Mouse (Mus musculus): Measurements from ENCODE around the gene Guca2a. TPM values are rescaled to one million over a fixed set of nuclear protein-coding genes. Genes with fewer than 3 reads are reported as not detected.

Guca2a gene
- not detected in 2 replicates for polyA plus RNA-seq (2015; fragmentation: Nextera tagmentation; extraction: Ambion mirVana)

DNA sequence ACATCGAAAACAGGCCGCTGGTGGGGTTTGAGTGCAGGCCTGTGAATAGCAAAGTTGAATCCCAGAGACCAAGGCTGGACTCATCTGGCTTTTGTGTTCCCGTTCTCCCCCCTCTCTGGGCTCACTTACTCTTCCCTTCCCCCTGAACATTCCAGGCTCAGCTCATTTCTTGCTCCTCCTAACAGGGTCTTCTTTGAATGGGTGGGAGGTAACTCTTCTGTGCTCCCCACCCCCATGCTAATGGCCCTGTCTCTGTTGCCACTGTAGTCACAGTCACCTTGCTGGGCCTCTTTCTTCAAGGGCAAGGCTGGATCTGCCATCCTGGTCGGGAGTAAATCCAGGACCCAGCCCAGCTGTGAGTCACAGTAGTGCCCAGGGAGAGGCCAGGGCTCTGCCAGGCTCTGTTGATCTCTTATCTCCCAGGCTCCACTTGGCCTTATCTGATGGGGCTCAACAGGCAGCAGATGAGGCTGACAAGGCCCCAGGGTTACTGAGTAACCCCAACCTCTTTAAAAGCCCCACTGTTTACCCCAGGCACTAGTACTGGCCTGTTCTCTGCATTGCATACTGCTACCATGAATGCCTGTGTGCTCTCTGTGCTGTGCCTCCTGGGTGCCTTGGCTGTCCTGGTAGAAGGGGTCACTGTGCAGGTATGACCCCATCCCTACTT is at the start of gene Guca2a:
Guca2a (plus strand) TSS at position 529 of the 670 bp plus-strand sequence.
- H3K27ac ChIP-seq: peak within 1 kb of the TSS; percentile 14; the same call in 1 of the 2 replicates
- H3K36me3 ChIP-seq: no peaks in the 10 kb centered on the region
- ATAC-seq (replicated peaks; ENCODE audit: insufficient number of reproducible peaks, insufficient read depth, low FRiP score, low read depth): no peak
- H3K4me3 ChIP-seq: no peak within 1 kb of the TSS
- no peak within 1 kb of the TSS for H3K4me2 ChIP-seq
- H3K9me3 ChIP-seq (replicated peaks): no peaks in the 10 kb centered on the region
- H3K27me3 ChIP-seq: no peaks in the 10 kb centered on the region
- H3K9ac ChIP-seq: no peak within 1 kb of the TSS
- 54% methylated on average over 4 of the region's 4 CpGs for WGBS
- H3K4me1 ChIP-seq (replicated peaks): peaks cover 47% of the 10 kb centered on the region

DNA sequence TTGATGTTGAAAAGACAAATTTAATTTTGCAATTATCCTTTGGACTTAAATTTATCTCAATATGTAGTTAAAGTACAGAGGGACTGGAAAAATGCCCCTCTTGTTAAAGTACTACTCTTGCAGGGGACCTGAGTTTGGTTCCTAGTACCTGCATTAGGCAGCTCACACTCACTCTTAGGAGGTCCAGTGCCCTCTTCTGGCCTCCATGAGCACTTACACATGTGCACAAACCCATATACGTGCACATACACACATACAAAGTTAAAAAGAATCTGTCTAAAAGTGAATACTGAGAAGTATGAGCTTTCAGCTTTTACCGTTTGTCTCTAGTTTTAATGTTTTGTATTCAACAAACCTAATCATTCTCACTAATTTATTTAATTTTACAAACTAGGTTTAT is 49.5 kb upstream of the Guca2a start:
- Histone ChIP-seq H3K9ac (no peak overlapping the region), H3K9me3 (replicated peaks) (no peaks in the 10 kb centered on the region), H3K4me1 (replicated peaks) (peaks cover 11% of the 10 kb centered on the region), H3K36me3 (peaks cover 10% of the 10 kb centered on the region), H3K27ac (no peak overlapping the region), H3K27me3 (no peaks in the 10 kb centered on the region), H3K4me2 (no peak overlapping the region), H3K4me3 (no peak overlapping the region)
- 97% methylated on average over 2 of the region's 2 CpGs for WGBS
- no peak for ATAC-seq (replicated peaks; ENCODE audit: insufficient number of reproducible peaks, insufficient read depth, low FRiP score, low read depth)

DNA sequence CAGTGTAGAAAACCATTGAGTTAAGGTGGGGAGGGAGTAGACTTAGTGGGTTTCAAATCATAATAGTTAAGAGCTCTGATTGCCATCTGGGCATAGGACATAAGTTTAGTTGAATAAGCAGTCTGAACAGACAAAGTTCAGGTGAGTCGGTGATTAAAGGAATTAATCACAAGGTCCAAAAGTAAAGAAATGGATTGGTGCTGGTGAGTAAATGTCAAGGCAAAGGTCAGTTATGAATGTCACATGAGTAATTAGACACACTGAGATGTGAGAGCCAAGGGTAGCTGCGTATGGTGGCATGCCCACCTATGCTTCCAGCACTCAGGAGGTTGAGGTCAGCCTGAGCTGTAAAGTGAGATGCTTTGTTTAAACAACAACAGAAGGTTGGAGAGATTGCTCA is 48.1 kb upstream of the Guca2a start:
- WGBS: 93% methylated on average over 2 of the region's 2 CpGs
- H3K36me3 ChIP-seq: peaks cover 10% of the 10 kb centered on the region
- no peak for ATAC-seq (replicated peaks; ENCODE audit: insufficient number of reproducible peaks, insufficient read depth, low FRiP score, low read depth)
- no peaks in the 10 kb centered on the region for H3K9me3 ChIP-seq (replicated peaks)
- H3K4me1 ChIP-seq (replicated peaks): peaks cover 4% of the 10 kb centered on the region; the same call in 1 of the 2 replicates
- H3K27me3 ChIP-seq: no peaks in the 10 kb centered on the region
- H3K4me2 ChIP-seq: no peak overlapping the region
- H3K9ac ChIP-seq: no peak overlapping the region
- no peak overlapping the region for H3K27ac ChIP-seq
- no peak overlapping the region for H3K4me3 ChIP-seq

DNA sequence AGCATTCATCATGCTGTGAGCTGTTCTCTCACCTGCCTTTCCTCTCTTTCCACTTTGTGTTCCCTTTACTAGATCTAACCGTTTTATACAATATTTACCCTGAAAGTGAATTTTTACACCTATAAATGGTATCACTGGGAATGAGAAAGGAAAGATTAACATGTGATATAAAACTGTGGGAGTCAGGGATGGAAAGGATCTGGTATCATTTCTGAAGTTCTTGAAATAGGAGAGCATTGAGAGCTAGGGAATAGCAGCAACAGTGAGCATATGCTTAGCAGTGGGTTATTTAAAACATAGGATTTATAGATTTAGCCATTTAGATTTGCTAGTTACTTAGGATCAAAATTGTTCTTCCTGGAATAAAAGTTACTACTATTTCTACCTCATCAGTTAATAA is 47.5 kb upstream of the Guca2a start:
- H3K27me3 ChIP-seq: no peaks in the 10 kb centered on the region
- H3K9ac ChIP-seq: no peak overlapping the region
- H3K9me3 ChIP-seq (replicated peaks): no peaks in the 10 kb centered on the region
- ATAC-seq (replicated peaks; ENCODE audit: insufficient number of reproducible peaks, insufficient read depth, low FRiP score, low read depth): no peak
- H3K4me3 ChIP-seq: no peak overlapping the region
- H3K27ac ChIP-seq: no peak overlapping the region
- peaks cover 4% of the 10 kb centered on the region; the same call in 1 of the 2 replicates for H3K4me1 ChIP-seq (replicated peaks)
- peaks cover 10% of the 10 kb centered on the region for H3K36me3 ChIP-seq
- WGBS: 64% methylated on average over 1 of the region's 1 CpGs
- no peak overlapping the region for H3K4me2 ChIP-seq

DNA sequence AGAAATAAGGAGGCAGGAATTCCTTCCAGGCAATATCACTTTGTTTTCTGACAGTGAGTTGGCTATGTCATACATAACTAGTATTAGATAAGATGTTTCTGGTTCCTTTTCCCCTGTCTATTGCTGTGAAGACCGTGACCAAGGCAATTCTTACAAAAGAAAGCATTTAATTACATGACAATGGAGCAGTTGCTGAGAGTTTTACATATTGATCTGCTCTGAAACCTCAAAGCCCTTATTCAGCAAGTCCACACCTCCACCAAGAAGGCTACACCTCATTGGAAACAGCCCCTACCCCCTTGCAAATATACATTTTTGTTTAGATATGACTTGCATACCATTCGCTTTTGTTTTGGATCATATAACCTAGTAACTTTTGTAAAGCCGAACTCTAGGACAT is 45.0 kb upstream of the Guca2a start:
- ATAC-seq (replicated peaks; ENCODE audit: insufficient number of reproducible peaks, insufficient read depth, low FRiP score, low read depth): no peak
- Histone ChIP-seq H3K36me3 (peaks cover 3% of the 10 kb centered on the region; the same call in 1 of the 2 replicates), H3K4me3 (no peak overlapping the region), H3K9ac (no peak overlapping the region), H3K27ac (no peak overlapping the region), H3K4me2 (no peak overlapping the region), H3K27me3 (no peaks in the 10 kb centered on the region), H3K4me1 (replicated peaks) (peaks cover 4% of the 10 kb centered on the region; the same call in 1 of the 2 replicates), H3K9me3 (replicated peaks) (no peaks in the 10 kb centered on the region)
- WGBS: 75% methylated on average over 3 of the region's 3 CpGs

DNA sequence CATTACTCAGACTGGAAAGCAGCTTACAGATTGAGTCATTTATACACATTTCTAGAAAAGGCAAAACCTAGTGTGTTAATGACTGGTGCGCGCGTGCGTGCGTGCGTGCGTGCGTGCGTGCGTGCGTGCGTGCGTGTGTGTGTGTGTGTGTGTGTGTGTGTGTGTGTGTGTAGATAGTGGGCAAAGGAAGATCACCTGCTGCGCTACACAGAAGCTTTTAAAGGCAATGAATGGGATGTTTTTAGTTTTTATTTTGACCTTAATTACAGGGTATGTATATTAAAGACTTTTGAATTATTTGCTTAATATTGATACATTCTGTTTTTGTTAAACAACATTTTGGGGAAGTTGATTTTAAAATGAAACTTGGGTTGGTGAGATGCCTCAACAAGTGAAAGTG is 43.2 kb upstream of the Guca2a start:
- WGBS: 92% methylated on average over 14 of the region's 14 CpGs
- peaks cover 4% of the 10 kb centered on the region; the same call in 1 of the 2 replicates for H3K4me1 ChIP-seq (replicated peaks)
- no peak overlapping the region for H3K4me3 ChIP-seq
- H3K9me3 ChIP-seq (replicated peaks): no peaks in the 10 kb centered on the region
- H3K4me2 ChIP-seq: no peak overlapping the region
- no peaks in the 10 kb centered on the region for H3K27me3 ChIP-seq
- H3K27ac ChIP-seq: no peak overlapping the region
- H3K9ac ChIP-seq: no peak overlapping the region
- ATAC-seq (replicated peaks; ENCODE audit: insufficient number of reproducible peaks, insufficient read depth, low FRiP score, low read depth): no peak
- no peaks in the 10 kb centered on the region for H3K36me3 ChIP-seq

DNA sequence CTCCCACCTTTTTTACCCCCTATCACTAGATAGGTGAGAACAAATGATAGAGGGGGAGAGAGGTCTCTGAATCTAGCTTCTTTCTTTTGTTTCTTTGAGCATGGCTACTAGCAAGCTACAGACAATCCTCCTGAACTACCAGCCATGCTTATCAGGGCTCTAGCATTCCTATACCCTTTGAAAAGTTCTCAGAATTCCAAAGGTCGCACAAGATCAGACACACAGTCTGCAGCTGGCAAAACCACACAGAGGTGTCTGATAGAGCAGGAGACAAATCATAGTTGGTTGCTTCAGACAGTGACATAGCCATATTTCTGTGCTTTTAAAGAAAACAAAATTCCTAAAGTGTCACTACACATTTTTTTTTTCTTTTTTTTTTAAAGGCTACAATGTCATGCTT is 37.9 kb upstream of the Guca2a start:
- H3K9me3 ChIP-seq (replicated peaks): no peaks in the 10 kb centered on the region
- H3K4me3 ChIP-seq: no peak overlapping the region
- no peak for ATAC-seq (replicated peaks; ENCODE audit: insufficient number of reproducible peaks, insufficient read depth, low FRiP score, low read depth)
- peak overlapping the region; percentile 53 for H3K27ac ChIP-seq
- H3K9ac ChIP-seq: no peak overlapping the region
- peaks cover 13% of the 10 kb centered on the region; the same call in 1 of the 2 replicates for H3K36me3 ChIP-seq
- 18% methylated on average over 1 of the region's 1 CpGs for WGBS
- no peak overlapping the region for H3K4me2 ChIP-seq
- H3K4me1 ChIP-seq (replicated peaks): peaks cover 7% of the 10 kb centered on the region; the same call in 1 of the 2 replicates
- no peaks in the 10 kb centered on the region for H3K27me3 ChIP-seq

DNA sequence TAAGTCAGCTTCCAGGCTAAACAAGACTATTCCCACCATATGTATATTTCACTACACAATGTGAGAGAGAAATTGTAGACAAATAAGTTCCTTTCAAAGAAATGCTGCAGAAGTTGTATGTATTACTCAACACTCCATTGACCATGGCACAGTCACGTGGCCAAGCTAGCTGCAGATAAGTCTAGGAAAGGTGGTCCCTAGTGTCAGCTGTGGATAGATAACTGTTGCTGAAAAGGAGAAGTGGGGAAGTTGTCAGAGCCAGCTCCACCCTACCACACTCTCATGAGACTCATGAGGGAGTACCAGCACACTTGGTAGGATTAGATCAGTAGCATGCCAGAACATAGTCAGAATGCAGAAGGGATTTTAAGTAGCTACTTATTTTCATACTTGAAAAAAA is 28.0 kb upstream of the Guca2a start:
- Histone ChIP-seq H3K9ac (no peak overlapping the region), H3K9me3 (replicated peaks) (no peaks in the 10 kb centered on the region)
- WGBS: 21% methylated on average over 1 of the region's 1 CpGs

DNA sequence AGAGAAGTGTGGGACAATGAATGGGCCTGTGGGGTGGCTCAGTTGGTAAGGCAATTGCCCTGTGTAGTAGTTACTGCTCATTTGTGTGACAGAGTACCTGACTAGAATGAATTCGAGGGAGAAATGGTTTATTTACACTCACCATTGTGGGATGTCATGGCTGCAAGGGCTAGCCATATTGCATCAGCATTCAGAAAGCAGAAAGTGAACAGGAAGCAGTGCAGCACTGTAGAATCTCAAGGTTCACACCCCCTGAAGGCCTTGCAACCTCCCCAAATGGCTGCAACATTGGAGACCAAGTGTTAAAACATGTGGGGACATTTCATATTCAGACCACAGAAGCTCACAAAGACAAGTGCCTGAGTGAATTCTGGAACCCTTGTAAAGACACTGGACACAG is 23.4 kb upstream of the Guca2a start:
- no peak overlapping the region for H3K4me3 ChIP-seq
- peaks cover 18% of the 10 kb centered on the region for H3K4me1 ChIP-seq (replicated peaks)
- 57% methylated on average over 1 of the region's 1 CpGs for WGBS
- 0 out of 2 replicates have a peak, but pooled peaks cover 6% of the 10 kb centered on the region for H3K36me3 ChIP-seq
- ATAC-seq (replicated peaks; ENCODE audit: insufficient number of reproducible peaks, insufficient read depth, low FRiP score, low read depth): no peak
- H3K9ac ChIP-seq: no peak overlapping the region
- 0 out of 2 replicates have a peak overlapping the region, but pooled peaks have one; percentile 0 for H3K27ac ChIP-seq
- no peak overlapping the region for H3K4me2 ChIP-seq
- no peaks in the 10 kb centered on the region for H3K27me3 ChIP-seq
- no peaks in the 10 kb centered on the region for H3K9me3 ChIP-seq (replicated peaks)

More for the DNA sequence above, 28.0 kb upstream of the Guca2a start:
- H3K4me3 ChIP-seq: no peak overlapping the region
- no peak for ATAC-seq (replicated peaks; ENCODE audit: insufficient number of reproducible peaks, insufficient read depth, low FRiP score, low read depth)
- no peak overlapping the region for H3K27ac ChIP-seq
- no peak overlapping the region for H3K4me2 ChIP-seq
- peaks cover 11% of the 10 kb centered on the region; the same call in 1 of the 2 replicates for H3K36me3 ChIP-seq
- H3K27me3 ChIP-seq: no peaks in the 10 kb centered on the region
- H3K4me1 ChIP-seq (replicated peaks): peaks cover 13% of the 10 kb centered on the region

DNA sequence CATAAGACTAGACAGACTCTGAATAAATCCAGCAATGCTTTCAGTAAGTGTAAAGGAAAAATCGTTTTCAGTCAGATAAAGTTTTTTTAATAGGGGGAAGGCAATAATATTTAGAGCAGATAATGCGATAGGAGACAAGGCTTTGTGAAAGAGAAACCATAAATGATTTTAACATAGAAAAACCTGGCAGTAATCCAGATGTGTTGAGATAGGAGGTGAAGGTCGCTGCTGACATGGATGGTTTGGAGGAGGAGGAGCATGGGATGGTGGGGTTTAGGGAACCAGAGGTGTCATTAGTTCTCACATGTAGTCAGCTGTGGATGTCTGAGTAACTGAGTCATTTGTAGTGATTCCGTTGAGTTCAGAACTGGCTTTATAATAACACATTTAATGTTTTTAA is 22.8 kb upstream of the Guca2a start:
- no peak overlapping the region for H3K4me3 ChIP-seq
- no peak for ATAC-seq (replicated peaks; ENCODE audit: insufficient number of reproducible peaks, insufficient read depth, low FRiP score, low read depth)
- no peaks in the 10 kb centered on the region for H3K9me3 ChIP-seq (replicated peaks)
- H3K27ac ChIP-seq: no peak overlapping the region
- WGBS: 46% methylated on average over 4 of the region's 4 CpGs
- no peaks in the 10 kb centered on the region for H3K27me3 ChIP-seq
- no peak overlapping the region for H3K4me2 ChIP-seq
- no peak overlapping the region for H3K9ac ChIP-seq
- H3K36me3 ChIP-seq: peaks cover 9% of the 10 kb centered on the region
- H3K4me1 ChIP-seq (replicated peaks): peaks cover 14% of the 10 kb centered on the region

DNA sequence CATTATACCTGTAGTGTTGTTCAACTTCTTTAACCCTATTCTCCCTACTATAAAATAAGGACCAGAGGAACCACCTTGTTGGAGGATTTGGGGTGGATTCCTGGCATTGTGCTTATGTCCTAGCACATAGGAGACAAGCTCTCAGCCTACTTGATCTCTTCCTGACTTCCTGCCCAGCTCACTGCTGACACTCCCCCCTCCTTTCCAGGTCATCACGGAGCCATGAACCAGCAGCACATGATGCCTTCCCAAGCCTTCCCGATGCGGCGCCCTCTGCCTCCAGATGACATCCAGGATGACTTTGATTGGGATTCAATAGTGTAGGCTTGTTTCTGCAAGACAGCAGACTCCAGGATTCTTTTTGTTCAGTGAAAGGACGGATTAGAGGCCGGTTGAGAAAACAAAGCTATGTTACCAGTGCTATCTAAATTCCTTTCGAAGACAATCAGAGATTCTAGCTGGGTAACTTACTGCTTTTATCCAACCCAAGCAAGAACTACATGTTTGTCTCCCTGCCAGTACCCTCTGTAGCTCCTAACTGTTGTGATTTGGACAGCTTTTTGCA is 11.3 kb upstream of the Guca2a start:
- no peak overlapping the region for H3K4me2 ChIP-seq
- H3K4me1 ChIP-seq (replicated peaks): peaks cover 18% of the 10 kb centered on the region
- H3K27ac ChIP-seq: peak overlapping the region; percentile 13
- peaks cover 30% of the 10 kb centered on the region for H3K36me3 ChIP-seq
- no peaks in the 10 kb centered on the region for H3K9me3 ChIP-seq (replicated peaks)
- H3K9ac ChIP-seq: no peak overlapping the region
- WGBS: 47% methylated on average over 7 of the region's 7 CpGs
- H3K27me3 ChIP-seq: no peaks in the 10 kb centered on the region
- H3K4me3 ChIP-seq: no peak overlapping the region
- ATAC-seq (replicated peaks; ENCODE audit: insufficient number of reproducible peaks, insufficient read depth, low FRiP score, low read depth): no peak

DNA sequence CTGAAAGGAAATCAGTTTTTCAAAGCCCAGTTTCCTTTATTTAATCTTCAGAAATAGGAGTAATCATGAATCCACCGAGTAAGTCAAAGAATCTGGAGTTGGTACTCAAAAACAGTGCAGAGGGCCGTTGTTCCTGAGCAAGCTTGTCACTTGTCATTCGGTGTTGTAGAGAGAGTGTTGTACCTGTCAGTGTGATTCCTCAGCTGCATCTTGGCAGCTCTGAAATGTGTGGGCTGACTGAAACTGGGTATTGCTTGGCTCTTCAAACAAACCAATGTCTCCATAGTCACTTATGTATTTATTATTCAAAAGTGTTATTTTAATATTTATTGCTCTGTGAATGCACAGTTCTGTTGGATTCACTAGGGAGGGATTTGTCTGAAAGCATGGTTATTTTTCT is 10.6 kb upstream of the Guca2a start:
- Histone ChIP-seq H3K27ac (peak overlapping the region; percentile 67), H3K4me3 (no peak overlapping the region), H3K9me3 (replicated peaks) (no peaks in the 10 kb centered on the region), H3K36me3 (peaks cover 30% of the 10 kb centered on the region), H3K4me1 (replicated peaks) (peaks cover 26% of the 10 kb centered on the region), H3K4me2 (no peak overlapping the region), H3K27me3 (no peaks in the 10 kb centered on the region), H3K9ac (no peak overlapping the region)
- WGBS: 41% methylated on average over 3 of the region's 3 CpGs
- no peak for ATAC-seq (replicated peaks; ENCODE audit: insufficient number of reproducible peaks, insufficient read depth, low FRiP score, low read depth)

Measured in heart, embryonic 15.5 days (tissue).